Mouse (Mus musculus): ENCODE measurements around the gene Ptprk. TPM values are rescaled to one million over a fixed set of nuclear protein-coding genes. Genes with fewer than 3 reads are reported as not detected.

The Ptprk gene
- polyA plus RNA-seq, 1 experiment from 2014 or later, result 31.1 TPM

GRCm38 (mm10) chr10:28232273-28233167 is 157.9 kb downstream of the Ptprk start:
- DNase-seq (ENCODE audit: low spot score) (no peak), ATAC-seq (no peak)
- TF ChIP-seq EP300 (IDR thresholded peaks at IDR 0.05), result no peak
- TF ChIP-seq CTCF (IDR thresholded peaks at IDR 0.05), result no peak
- 71% methylated on average over 4 of the region's 4 CpGs for WGBS
- no peaks in the 10 kb centered on the region for H3K27me3 ChIP-seq (replicated peaks; ENCODE audit: insufficient read depth, low read length)
- no peaks in the 10 kb centered on the region for H3K4me1 ChIP-seq (ENCODE audit: insufficient read depth, low read depth, low read length)
- H3K4me3 ChIP-seq (ENCODE audit: low read depth, low read length), result no peak overlapping the region
- no peak overlapping the region for H3K4me2 ChIP-seq (replicated peaks; ENCODE audit: low read depth, low read length)
- H3K9ac ChIP-seq (replicated peaks; ENCODE audit: low read depth), result no peak overlapping the region
- H3K36me3 ChIP-seq (ENCODE audit: insufficient read depth, low read length), result no peaks in the 10 kb centered on the region
- H3K27ac ChIP-seq (ENCODE audit: low read length), result no peak overlapping the region
- H3K9me3 ChIP-seq (ENCODE audit: low read length), result no peaks in the 10 kb centered on the region

- Histone ChIP-seq H3K27ac (ENCODE audit: low read length) (no peak overlapping the region), H3K4me3 (ENCODE audit: low read depth, low read length) (no peak overlapping the region), H3K4me2 (replicated peaks; ENCODE audit: low read depth, low read length) (no peak overlapping the region), H3K9ac (replicated peaks; ENCODE audit: low read depth) (no peak overlapping the region), H3K27me3 (replicated peaks; ENCODE audit: insufficient read depth, low read length) (no peaks in the 10 kb centered on the region), H3K36me3 (ENCODE audit: insufficient read depth, low read length) (no peaks in the 10 kb centered on the region), H3K9me3 (ENCODE audit: low read length) (no peaks in the 10 kb centered on the region), H3K4me1 (ENCODE audit: insufficient read depth, low read depth, low read length) (no peaks in the 10 kb centered on the region)
- DNase-seq (ENCODE audit: low spot score) (no peak), ATAC-seq (no peak)
- TF ChIP-seq CTCF (IDR thresholded peaks at IDR 0.05), result no peak
- no peak for TF ChIP-seq EP300 (IDR thresholded peaks at IDR 0.05)
- WGBS, result 84% methylated on average over 4 of the region's 4 CpGs
Observed at GRCm38 (mm10) chr10:28249047-28249446, 174.4 kb downstream of the Ptprk start.

- TF ChIP-seq EP300 (IDR thresholded peaks at IDR 0.05) (no peak), CTCF (IDR thresholded peaks at IDR 0.05) (no peak)
- ATAC-seq (no peak), DNase-seq (ENCODE audit: low spot score) (no peak)
- Histone ChIP-seq H3K4me2 (replicated peaks; ENCODE audit: low read depth, low read length) (no peak overlapping the region), H3K4me1 (ENCODE audit: insufficient read depth, low read depth, low read length) (no peaks in the 10 kb centered on the region), H3K9me3 (ENCODE audit: low read length) (no peaks in the 10 kb centered on the region), H3K27ac (ENCODE audit: low read length) (no peak overlapping the region), H3K9ac (replicated peaks; ENCODE audit: low read depth) (no peak overlapping the region), H3K36me3 (ENCODE audit: insufficient read depth, low read length) (no peaks in the 10 kb centered on the region), H3K4me3 (ENCODE audit: low read depth, low read length) (no peak overlapping the region), H3K27me3 (replicated peaks; ENCODE audit: insufficient read depth, low read length) (no peaks in the 10 kb centered on the region)
- 74% methylated on average over 4 of the region's 4 CpGs for WGBS
Observed at GRCm38 (mm10) chr10:28251385-28251784, 176.8 kb downstream of the Ptprk start.

- Histone ChIP-seq H3K4me3 (ENCODE audit: low read depth, low read length) (no peak overlapping the region), H3K27ac (ENCODE audit: low read length) (no peak overlapping the region), H3K36me3 (ENCODE audit: insufficient read depth, low read length) (no peaks in the 10 kb centered on the region), H3K4me1 (ENCODE audit: insufficient read depth, low read depth, low read length) (no peaks in the 10 kb centered on the region), H3K9me3 (ENCODE audit: low read length) (no peaks in the 10 kb centered on the region), H3K4me2 (replicated peaks; ENCODE audit: low read depth, low read length) (no peak overlapping the region), H3K27me3 (replicated peaks; ENCODE audit: insufficient read depth, low read length) (no peaks in the 10 kb centered on the region), H3K9ac (replicated peaks; ENCODE audit: low read depth) (no peak overlapping the region)
- WGBS, result 92% methylated on average over 2 of the region's 2 CpGs
- ATAC-seq, result no peak
- no peak for DNase-seq (ENCODE audit: low spot score)
- no peak for TF ChIP-seq EP300 (IDR thresholded peaks at IDR 0.05)
- TF ChIP-seq CTCF (IDR thresholded peaks at IDR 0.05), result no peak
Observed at GRCm38 (mm10) chr10:28260651-28261050, 186.0 kb downstream of the Ptprk start.

GRCm38 (mm10) chr10:28262159-28262558 is 187.5 kb downstream of the Ptprk start:
- H3K4me3 ChIP-seq (ENCODE audit: low read depth, low read length), result no peak overlapping the region
- no peak overlapping the region for H3K27ac ChIP-seq (ENCODE audit: low read length)
- H3K4me2 ChIP-seq (replicated peaks; ENCODE audit: low read depth, low read length), result no peak overlapping the region
- no peak overlapping the region for H3K9ac ChIP-seq (replicated peaks; ENCODE audit: low read depth)
- H3K9me3 ChIP-seq (ENCODE audit: low read length), result no peaks in the 10 kb centered on the region
- TF ChIP-seq CTCF (IDR thresholded peaks at IDR 0.05), result no peak
- TF ChIP-seq EP300 (IDR thresholded peaks at IDR 0.05), result no peak
- 80% methylated on average over 3 of the region's 3 CpGs for WGBS
- H3K27me3 ChIP-seq (replicated peaks; ENCODE audit: insufficient read depth, low read length), result no peaks in the 10 kb centered on the region
- DNase-seq (ENCODE audit: low spot score) (no peak), ATAC-seq (no peak)
- no peaks in the 10 kb centered on the region for H3K36me3 ChIP-seq (ENCODE audit: insufficient read depth, low read length)
- H3K4me1 ChIP-seq (ENCODE audit: insufficient read depth, low read depth, low read length), result no peaks in the 10 kb centered on the region

- ATAC-seq (no peak), DNase-seq (ENCODE audit: low spot score) (no peak)
- Histone ChIP-seq H3K4me2 (replicated peaks; ENCODE audit: low read depth, low read length) (no peak overlapping the region), H3K27me3 (replicated peaks; ENCODE audit: insufficient read depth, low read length) (no peaks in the 10 kb centered on the region), H3K4me1 (ENCODE audit: insufficient read depth, low read depth, low read length) (no peaks in the 10 kb centered on the region), H3K27ac (ENCODE audit: low read length) (no peak overlapping the region), H3K36me3 (ENCODE audit: insufficient read depth, low read length) (no peaks in the 10 kb centered on the region), H3K9ac (replicated peaks; ENCODE audit: low read depth) (no peak overlapping the region), H3K4me3 (ENCODE audit: low read depth, low read length) (no peak overlapping the region), H3K9me3 (ENCODE audit: low read length) (no peaks in the 10 kb centered on the region)
- WGBS, result 92% methylated on average over 2 of the region's 2 CpGs
- TF ChIP-seq EP300 (IDR thresholded peaks at IDR 0.05) (no peak), CTCF (IDR thresholded peaks at IDR 0.05) (no peak)
Observed at GRCm38 (mm10) chr10:28263546-28263945, 188.9 kb downstream of the Ptprk start.

Measured in lung, postnatal 0 days (tissue).